Mouse (Mus musculus): ENCODE measurements around the gene Gpr19.

DNA sequence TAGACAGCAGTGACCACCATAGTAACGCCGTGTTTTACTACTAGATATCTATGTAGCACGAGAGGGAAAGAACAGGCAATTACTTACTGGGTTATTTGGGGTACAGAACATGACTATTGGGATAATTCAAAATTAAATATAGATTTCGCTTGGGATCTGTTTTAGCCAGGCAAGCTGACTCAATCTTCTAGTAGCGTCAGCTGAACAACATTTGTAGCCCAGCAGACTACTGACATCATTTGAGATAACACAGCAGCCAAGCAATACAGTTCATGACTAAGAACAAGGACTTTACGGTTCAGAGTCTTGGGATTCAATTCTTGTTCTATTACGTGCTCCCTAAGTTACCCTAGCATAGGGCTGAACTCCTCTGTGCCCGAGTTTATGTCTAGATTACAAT is 11.9 kb downstream of the Gpr19 start:
- TF ChIP-seq CTCF (IDR thresholded peaks at IDR 0.05; ENCODE audit: borderline replicate concordance, control insufficient read depth, extremely low read depth, insufficient read depth, low read length, poor library complexity), result no peak
- TF ChIP-seq POLR2A (IDR thresholded peaks at IDR 0.05; ENCODE audit: control insufficient read depth, extremely low read depth, insufficient read depth, low read length, poor library complexity), result no peak
